Mouse (Mus musculus) cerebellum, adult 2 months (tissue): ENCODE results near the gene Nadk2.

Experiments
- CTCF ChIP-seq: fragments of 200-500 bp; IDR thresholded peaks from 2 replicates; pipeline ENCODE4 v1.5.1; 2011; ENCODE audit warnings: low read depth, mild to moderate bottlenecking, control low read depth, low read length, moderate library complexity, borderline replicate concordance; ENCODE audit not compliant: insufficient read depth
- POLR2A ChIP-seq: fragments of 200-500 bp; IDR thresholded peaks from 2 replicates; pipeline ENCODE4 v1.6.1; 2011; ENCODE audit warnings: low read length, control low read depth, borderline replicate concordance; ENCODE audit not compliant: insufficient read depth

DNA sequence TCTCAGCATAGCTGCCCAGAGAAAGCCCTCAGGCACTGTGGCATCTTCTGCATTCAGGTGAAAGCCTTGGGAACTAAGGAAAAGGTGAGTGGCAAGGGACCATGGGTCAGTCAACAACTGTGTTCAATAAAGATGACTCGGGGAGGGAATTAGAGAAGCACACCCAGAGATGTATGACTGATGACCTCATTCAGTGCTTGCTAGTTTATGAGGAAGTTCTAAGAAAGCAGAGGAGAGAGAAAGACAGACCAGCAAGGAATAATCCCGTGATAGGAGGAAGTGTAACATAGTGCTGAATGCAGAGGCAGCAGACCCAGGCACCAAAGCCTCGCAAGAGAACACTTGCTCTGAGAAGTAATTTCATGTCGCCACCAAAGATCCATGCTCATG, 60.4 kb downstream of the Nadk2 start:
- TF ChIP-seq CTCF (no peak), POLR2A (no peak)
